Mouse (Mus musculus): ENCODE measurements at regions not wholly inside any gene's neighbourhood (a gene's known extent, or its start where the extent isn't known, plus 50 kb on each side); places are given as distances from the start of the nearest gene placed in this dataset.
A peak's percentile ranks its signal among the peaks of the same experiment; 100 is the strongest.

DNA sequence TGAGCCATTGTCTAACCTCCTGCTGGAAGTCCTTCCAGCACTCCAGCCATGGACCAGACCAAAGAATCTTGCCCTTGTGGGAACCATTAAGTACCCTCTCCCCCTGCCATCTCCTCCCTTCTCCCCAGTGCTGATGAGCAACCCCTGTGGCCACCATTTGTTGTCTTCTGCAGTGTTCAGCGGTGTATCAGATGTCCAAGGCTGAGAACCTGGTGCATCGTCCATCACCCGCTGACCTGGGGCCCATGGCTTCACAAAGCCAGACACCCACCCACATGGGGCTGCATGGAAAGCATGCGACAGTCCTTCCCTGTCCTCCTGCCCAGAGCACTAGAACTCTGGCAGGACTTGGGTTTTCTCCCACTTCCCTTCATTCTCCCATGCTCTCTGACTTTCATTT lies 1596.7 kb downstream of the D3Ertd751e start:
- DNase-seq: no peak

DNA sequence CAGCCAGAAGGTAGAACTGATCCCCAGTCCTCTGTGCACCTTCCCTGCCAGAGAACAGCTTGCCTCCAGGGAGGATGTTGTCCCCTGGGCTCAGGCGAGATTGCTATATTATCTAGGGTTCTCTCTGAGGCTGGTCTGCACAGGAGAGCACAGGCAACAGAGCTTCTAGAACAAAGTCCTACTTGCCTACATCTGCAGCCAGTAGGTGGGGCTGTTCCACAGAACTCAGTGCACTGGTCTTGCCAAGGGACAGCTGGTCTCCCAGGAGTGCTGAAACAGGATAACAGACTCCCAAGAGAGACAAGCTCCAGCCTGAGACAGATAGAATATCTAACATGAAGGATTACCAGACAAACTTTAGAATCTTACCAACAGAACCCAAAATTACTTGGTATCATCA lies 1600.5 kb downstream of the D3Ertd751e start:
- peak; percentile 17 to 27 for DNase-seq

DNA sequence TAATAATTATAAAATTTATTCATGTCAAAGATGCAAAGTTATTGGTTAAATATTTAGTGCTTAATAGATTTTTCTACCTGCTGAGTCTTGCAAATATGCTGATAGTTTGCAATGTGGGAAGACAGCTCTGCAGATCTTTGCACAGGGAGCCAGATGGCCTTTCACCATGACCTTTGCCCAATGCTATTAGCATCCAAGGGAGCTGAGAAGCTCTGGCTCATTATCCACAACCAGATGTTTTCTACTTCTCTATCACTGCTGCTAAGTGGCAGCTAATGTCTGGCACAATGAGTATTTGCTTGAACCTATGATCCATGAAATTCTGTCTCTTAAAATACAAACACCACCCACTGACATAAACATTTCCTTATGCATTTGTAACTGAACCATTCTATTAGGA lies 1610.4 kb downstream of the D3Ertd751e start:
- no peak for DNase-seq

DNA sequence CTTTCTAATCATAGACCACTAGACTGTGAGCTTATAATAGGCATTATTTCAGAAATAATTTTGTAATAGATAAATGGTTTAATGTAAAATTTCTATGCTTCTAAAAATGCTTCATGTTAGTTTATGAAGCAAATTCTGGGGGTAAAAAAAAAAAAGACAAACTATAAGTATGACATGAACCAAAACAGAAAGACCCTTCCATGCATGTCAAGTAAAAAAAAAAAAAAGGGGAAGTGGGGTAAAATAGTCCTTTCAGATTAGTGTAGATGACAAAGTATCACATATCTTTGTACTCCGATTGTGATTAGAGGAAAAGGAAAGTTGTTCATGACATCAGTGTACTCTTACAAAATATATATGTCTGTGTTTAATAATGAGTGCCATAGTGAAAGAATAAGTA lies 1616.1 kb downstream of the D3Ertd751e start:
- no peak for DNase-seq

GRCm38 (mm10) chr3:43399893-43400292 lies 1657.5 kb downstream of the D3Ertd751e start:
- no peak for DNase-seq

GRCm38 (mm10) chr3:43424886-43425285 lies 1682.5 kb downstream of the D3Ertd751e start:
- no peak for DNase-seq

GRCm38 (mm10) chr3:43426672-43427071 lies 1684.3 kb downstream of the D3Ertd751e start:
- DNase-seq: no peak

DNA sequence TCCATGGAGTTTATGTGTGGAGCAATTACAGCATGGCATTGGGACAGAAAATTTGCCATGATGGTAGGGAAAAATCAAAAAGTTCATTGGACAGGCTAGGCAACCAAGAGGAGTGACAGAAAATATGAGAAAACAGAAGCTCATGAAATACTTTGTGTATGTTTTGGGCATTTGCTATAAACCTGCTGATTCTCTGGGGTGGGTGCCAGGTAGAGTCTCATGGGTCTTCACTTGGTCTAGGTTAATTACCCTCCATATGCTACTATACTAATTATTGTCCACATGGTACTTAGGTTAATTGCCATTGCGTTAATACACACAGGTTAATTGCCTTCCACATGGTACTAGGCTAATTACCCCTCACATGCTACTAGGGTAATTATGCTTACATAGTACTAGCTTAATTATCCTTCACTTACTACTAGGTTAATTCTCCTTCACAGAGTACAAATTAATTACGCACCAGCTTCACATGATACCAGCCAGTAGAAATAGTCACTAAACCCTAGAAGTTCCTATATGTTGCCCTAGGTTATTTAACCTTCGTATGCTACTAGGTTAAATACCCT lies 1719.2 kb downstream of the D3Ertd751e start:
- no peak for DNase-seq
